Mouse (Mus musculus): Measurements from ENCODE around the gene Wnt7a. TPM values are rescaled to one million over a fixed set of nuclear protein-coding genes. Genes with fewer than 3 reads are reported as not detected.

Gene Wnt7a
- polyA plus RNA-seq, 1 experiment from 2014 or later, result not detected

- H3K4me3 ChIP-seq (ENCODE audit: control insufficient read depth in 1 of 2, insufficient read depth in 1 of 2, low read depth in 1 of 2, low read length in 2 of 2), result no peak overlapping the region
- no peaks in the 10 kb centered on the region for H3K9me3 ChIP-seq (ENCODE audit: control insufficient read depth, low read length)
- H3K9ac ChIP-seq (ENCODE audit: low read length), result no peak overlapping the region
- no peaks in the 10 kb centered on the region for H3K36me3 ChIP-seq (ENCODE audit: control insufficient read depth, insufficient read depth, low read length)
- WGBS, result 73% methylated on average over 8 of the region's 8 CpGs
- ATAC-seq (ENCODE audit: insufficient number of reproducible peaks, insufficient read depth, low FRiP score, low read depth), result no peak
- H3K4me1 ChIP-seq (ENCODE audit: control insufficient read depth in 2 of 2, insufficient read depth in 2 of 2, low read length in 2 of 2), result no peaks in the 10 kb centered on the region
- peaks cover 16% of the 10 kb centered on the region for H3K27me3 ChIP-seq (ENCODE audit: control insufficient read depth, insufficient read depth, low read length)
- no peak overlapping the region for H3K27ac ChIP-seq (replicated peaks in 1 of 2; ENCODE audit: control insufficient read depth in 1 of 2, insufficient read depth in 1 of 2, low read depth in 2 of 2, low read length in 2 of 2)
- no peak overlapping the region for H3K4me2 ChIP-seq (ENCODE audit: low read length)
Observed at GRCm38 (mm10) chr6:91339612-91340246, 71.4 kb downstream of the Wnt7a start.

DNA sequence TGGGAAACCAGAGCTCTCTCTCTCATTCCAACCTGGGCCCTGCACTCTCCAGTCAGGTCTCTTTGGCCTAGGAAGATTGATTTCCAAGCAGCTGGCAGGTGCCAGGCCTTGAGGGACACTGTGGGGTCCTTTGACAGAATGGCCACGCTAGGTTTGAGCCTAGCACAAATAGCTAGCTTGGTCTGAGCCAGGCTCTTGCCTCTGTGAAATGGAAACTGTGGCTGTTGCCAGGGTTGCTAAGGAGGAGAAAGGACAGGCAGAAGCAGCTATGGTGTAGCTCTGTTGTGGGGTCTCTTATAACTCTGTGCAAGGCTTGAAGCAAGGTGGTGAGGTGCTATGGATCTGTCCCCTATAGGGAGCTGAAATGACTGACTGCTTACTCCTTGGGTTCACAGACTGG, 75.7 kb downstream of the Wnt7a start:
- no peak overlapping the region for H3K4me2 ChIP-seq (ENCODE audit: low read length)
- WGBS, result 61% methylated on average over 1 of the region's 1 CpGs

DNA sequence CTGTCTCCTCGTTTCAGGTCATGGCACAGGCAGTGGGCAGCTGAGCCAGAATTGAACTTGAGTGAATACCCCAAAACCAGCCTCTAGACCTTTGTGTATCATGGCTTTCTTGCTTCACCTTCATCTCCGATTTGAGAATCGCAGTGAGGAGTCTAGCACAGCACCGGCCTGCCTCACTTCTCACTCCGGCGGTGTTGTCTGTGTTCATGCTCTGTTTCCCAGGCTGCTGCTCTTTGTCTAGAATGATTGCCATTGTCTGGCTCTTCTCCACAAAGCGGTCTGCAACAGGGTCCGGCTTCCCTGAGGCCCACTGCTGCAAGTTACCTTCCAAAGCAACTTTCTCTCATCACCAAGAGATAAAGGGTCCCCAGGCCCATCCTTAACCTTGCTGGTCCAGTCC, 79.3 kb downstream of the Wnt7a start:
- no peak overlapping the region for H3K9ac ChIP-seq (ENCODE audit: low read length)
- no peaks in the 10 kb centered on the region for H3K36me3 ChIP-seq (ENCODE audit: control insufficient read depth, insufficient read depth, low read length)
- no peak overlapping the region for H3K27ac ChIP-seq (replicated peaks in 1 of 2; ENCODE audit: control insufficient read depth in 1 of 2, insufficient read depth in 1 of 2, low read depth in 2 of 2, low read length in 2 of 2)
- no peak for ATAC-seq (ENCODE audit: insufficient number of reproducible peaks, insufficient read depth, low FRiP score, low read depth)
- no peak overlapping the region for H3K4me3 ChIP-seq (ENCODE audit: control insufficient read depth in 1 of 2, insufficient read depth in 1 of 2, low read depth in 1 of 2, low read length in 2 of 2)
- H3K27me3 ChIP-seq (ENCODE audit: control insufficient read depth, insufficient read depth, low read length), result peaks cover 4% of the 10 kb centered on the region
- H3K4me2 ChIP-seq (ENCODE audit: low read length), result no peak overlapping the region
- WGBS, result 84% methylated on average over 8 of the region's 8 CpGs
- H3K4me1 ChIP-seq (ENCODE audit: control insufficient read depth in 2 of 2, insufficient read depth in 2 of 2, low read length in 2 of 2), result no peaks in the 10 kb centered on the region
- no peaks in the 10 kb centered on the region for H3K9me3 ChIP-seq (ENCODE audit: control insufficient read depth, low read length)

More for the DNA sequence above, 75.7 kb downstream of the Wnt7a start:
- H3K27ac ChIP-seq (replicated peaks in 1 of 2; ENCODE audit: control insufficient read depth in 1 of 2, insufficient read depth in 1 of 2, low read depth in 2 of 2, low read length in 2 of 2), result no peak overlapping the region
- H3K9me3 ChIP-seq (ENCODE audit: control insufficient read depth, low read length), result no peaks in the 10 kb centered on the region
- H3K4me1 ChIP-seq (ENCODE audit: control insufficient read depth in 2 of 2, insufficient read depth in 2 of 2, low read length in 2 of 2), result no peaks in the 10 kb centered on the region
- ATAC-seq (ENCODE audit: insufficient number of reproducible peaks, insufficient read depth, low FRiP score, low read depth), result no peak
- H3K36me3 ChIP-seq (ENCODE audit: control insufficient read depth, insufficient read depth, low read length), result no peaks in the 10 kb centered on the region
- peaks cover 6% of the 10 kb centered on the region for H3K27me3 ChIP-seq (ENCODE audit: control insufficient read depth, insufficient read depth, low read length)
- no peak overlapping the region for H3K4me3 ChIP-seq (ENCODE audit: control insufficient read depth in 1 of 2, insufficient read depth in 1 of 2, low read depth in 1 of 2, low read length in 2 of 2)
- H3K9ac ChIP-seq (ENCODE audit: low read length), result no peak overlapping the region

DNA sequence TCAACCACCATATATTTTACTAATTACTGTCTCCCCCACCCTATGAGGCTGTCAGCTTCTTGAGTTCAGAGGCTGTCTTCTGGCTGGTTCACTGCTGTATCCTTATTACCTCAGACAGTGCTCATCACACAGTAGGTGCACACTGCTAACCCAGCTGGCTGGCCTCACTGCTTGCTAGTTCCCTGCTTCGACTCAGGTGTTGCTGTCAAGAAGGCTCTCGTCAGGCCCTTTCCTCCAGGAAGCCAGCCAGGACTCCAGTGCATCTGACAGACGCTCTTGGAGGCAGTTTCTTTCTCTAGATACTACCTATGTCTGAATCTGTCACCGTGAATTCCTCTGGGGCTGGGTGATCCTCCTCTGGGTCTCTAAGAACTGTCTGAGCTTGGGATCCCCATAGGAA, 85.6 kb downstream of the Wnt7a start:
- WGBS, result 83% methylated on average over 4 of the region's 4 CpGs
- H3K36me3 ChIP-seq (ENCODE audit: control insufficient read depth, insufficient read depth, low read length), result no peaks in the 10 kb centered on the region
- no peak for ATAC-seq (ENCODE audit: insufficient number of reproducible peaks, insufficient read depth, low FRiP score, low read depth)
- no peaks in the 10 kb centered on the region for H3K9me3 ChIP-seq (ENCODE audit: control insufficient read depth, low read length)
- H3K27ac ChIP-seq (replicated peaks in 1 of 2; ENCODE audit: control insufficient read depth in 1 of 2, insufficient read depth in 1 of 2, low read depth in 2 of 2, low read length in 2 of 2), result no peak overlapping the region
- no peak overlapping the region for H3K4me2 ChIP-seq (ENCODE audit: low read length)
- H3K4me3 ChIP-seq (ENCODE audit: control insufficient read depth in 1 of 2, insufficient read depth in 1 of 2, low read depth in 1 of 2, low read length in 2 of 2), result no peak overlapping the region
- H3K27me3 ChIP-seq (ENCODE audit: control insufficient read depth, insufficient read depth, low read length), result no peaks in the 10 kb centered on the region; the same call in 1 of the 2 replicates
- H3K9ac ChIP-seq (ENCODE audit: low read length), result no peak overlapping the region
- no peaks in the 10 kb centered on the region; a peak in 1 of 4 replicates for H3K4me1 ChIP-seq (ENCODE audit: control insufficient read depth in 2 of 2, insufficient read depth in 2 of 2, low read length in 2 of 2)

- no peak for ATAC-seq (ENCODE audit: insufficient number of reproducible peaks, insufficient read depth, low FRiP score, low read depth)
- WGBS, result 57% methylated on average over 11 of the region's 11 CpGs
- Histone ChIP-seq H3K27me3 (ENCODE audit: control insufficient read depth, insufficient read depth, low read length) (no peaks in the 10 kb centered on the region; the same call in 1 of the 2 replicates), H3K9ac (ENCODE audit: low read length) (no peak overlapping the region), H3K4me2 (ENCODE audit: low read length) (no peak overlapping the region), H3K4me3 (ENCODE audit: control insufficient read depth in 1 of 2, insufficient read depth in 1 of 2, low read depth in 1 of 2, low read length in 2 of 2) (no peak overlapping the region), H3K27ac (replicated peaks in 1 of 2; ENCODE audit: control insufficient read depth in 1 of 2, insufficient read depth in 1 of 2, low read depth in 2 of 2, low read length in 2 of 2) (no peak overlapping the region), H3K9me3 (ENCODE audit: control insufficient read depth, low read length) (no peaks in the 10 kb centered on the region), H3K4me1 (ENCODE audit: control insufficient read depth in 2 of 2, insufficient read depth in 2 of 2, low read length in 2 of 2) (no peaks in the 10 kb centered on the region; a peak in 1 of 4 replicates), H3K36me3 (ENCODE audit: control insufficient read depth, insufficient read depth, low read length) (no peaks in the 10 kb centered on the region)
Observed at GRCm38 (mm10) chr6:91324752-91325151, 86.4 kb downstream of the Wnt7a start.

- H3K4me2 ChIP-seq (ENCODE audit: low read length), result no peak overlapping the region
- H3K36me3 ChIP-seq (ENCODE audit: control insufficient read depth, insufficient read depth, low read length), result no peaks in the 10 kb centered on the region
- no peak overlapping the region for H3K4me3 ChIP-seq (ENCODE audit: control insufficient read depth in 1 of 2, insufficient read depth in 1 of 2, low read depth in 1 of 2, low read length in 2 of 2)
- whole genome bisulfite sequencing, result 81% methylated on average over 9 of the region's 9 CpGs
- H3K27ac ChIP-seq (replicated peaks in 1 of 2; ENCODE audit: control insufficient read depth in 1 of 2, insufficient read depth in 1 of 2, low read depth in 2 of 2, low read length in 2 of 2), result no peak overlapping the region
- no peak overlapping the region for H3K9ac ChIP-seq (ENCODE audit: low read length)
- H3K27me3 ChIP-seq (ENCODE audit: control insufficient read depth, insufficient read depth, low read length), result no peaks in the 10 kb centered on the region; the same call in 1 of the 2 replicates
- no peak for ATAC-seq (ENCODE audit: insufficient number of reproducible peaks, insufficient read depth, low FRiP score, low read depth)
- no peaks in the 10 kb centered on the region; a peak in 1 of 4 replicates for H3K4me1 ChIP-seq (ENCODE audit: control insufficient read depth in 2 of 2, insufficient read depth in 2 of 2, low read length in 2 of 2)
- H3K9me3 ChIP-seq (ENCODE audit: control insufficient read depth, low read length), result peaks cover 5% of the 10 kb centered on the region; the same call in 1 of the 2 replicates
Observed at GRCm38 (mm10) chr6:91322001-91322772, 89.0 kb downstream of the Wnt7a start.
